Mouse (Mus musculus) lung, postnatal 0 days (tissue): Measurements from ENCODE around the gene Pdzrn3.

Experiments
- CTCF ChIP-seq: IDR thresholded peaks from 2 replicates; pipeline ENCODE4 v1.5.1; 2016; ENCODE audit warnings: antibody characterized with exemption, mild to moderate bottlenecking
- EP300 ChIP-seq: IDR thresholded peaks from 2 replicates; pipeline ENCODE4 v1.6.1; 2016; ENCODE audit warnings: antibody characterized with exemption, mild to moderate bottlenecking, control low read depth

DNA sequence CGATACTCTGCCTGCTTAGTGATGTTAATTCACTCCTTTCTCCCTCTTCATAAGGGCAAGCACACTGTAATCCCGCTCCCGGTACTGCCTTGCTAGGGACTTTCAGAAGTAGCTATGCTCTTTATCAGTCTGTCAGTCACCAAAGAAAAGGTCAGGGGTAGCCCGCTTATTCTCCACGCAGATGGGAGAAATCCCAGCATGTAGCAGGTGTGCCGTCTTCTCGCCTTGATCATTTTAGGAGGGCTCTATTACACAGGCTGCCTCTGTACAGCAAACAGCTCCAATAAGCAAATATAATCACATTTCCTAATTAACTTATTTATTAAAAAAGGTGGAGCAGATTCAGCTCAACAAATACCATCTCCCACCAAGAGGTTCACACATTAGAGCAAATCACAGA, 141.5 kb downstream of the Pdzrn3 start:
- TF ChIP-seq CTCF (no peak), EP300 (no peak)
